In the genomic region with DNA sequence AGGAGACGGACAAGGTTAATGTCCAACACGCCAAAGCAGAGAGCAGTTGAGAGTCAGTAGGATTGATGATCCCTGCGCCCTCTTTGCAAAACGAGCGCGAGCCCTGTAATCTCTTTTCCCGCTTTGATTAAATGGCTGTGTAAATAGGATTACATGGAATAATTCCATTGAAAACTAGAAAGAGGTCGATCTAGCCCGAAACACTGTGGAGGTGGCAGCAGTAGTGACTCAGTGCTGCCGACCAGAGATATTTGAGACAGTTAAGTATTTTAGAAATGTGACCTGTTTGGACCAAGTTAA, we compare ENCODE assay signal across 9 mouse cellular contexts. TPM values are rescaled to one million over a fixed set of nuclear protein-coding genes. Genes with fewer than 3 reads are reported as not detected.
A peak's percentile ranks its signal among the peaks of the same experiment; 100 is the strongest.
DNase-seq lines count a peak whose midpoint lies in the region; ATAC-seq and TF ChIP-seq lines count a peak whose summit lies in the region.
"Had no signal": no experiment of that assay in that cellular context is flagged by ENCODE, and none has a peak within 500 bp of the region (broad histone marks: within the 10 kb centered on the region; RNA-seq: fewer than 3 reads in every experiment).

No protein-coding gene starts in this region.

- H3K9ac ChIP-seq in neural tube, embryonic 11.5 days (ENCODE audit: low read length) = no peak overlapping the region
- no peak overlapping the region for H3K9ac ChIP-seq in liver, embryonic 16.5 days (ENCODE audit: low read depth, low read length)

- peak overlapping the region; percentile 34 for H3K4me2 ChIP-seq in neural tube, embryonic 11.5 days (ENCODE audit: low read depth)
- peak overlapping the region; percentile 48 for H3K4me2 ChIP-seq in liver, embryonic 16.5 days (ENCODE audit: low read depth, low read length)

- H3K27me3 ChIP-seq in cerebellum, adult 2 months (ENCODE audit: control insufficient read depth, insufficient read depth, low read length) = no peaks in the 10 kb centered on the region; the same call in 1 of the 2 replicates
- peaks cover 10% of the 10 kb centered on the region for H3K27me3 ChIP-seq in neural tube, embryonic 11.5 days (ENCODE audit: control insufficient read depth, insufficient read depth, low read length)
- peaks cover 21% of the 10 kb centered on the region for H3K27me3 ChIP-seq in liver, embryonic 16.5 days (ENCODE audit: control insufficient read depth, insufficient read depth, low read depth, low read length)

- no peaks in the 10 kb centered on the region for H3K4me1 ChIP-seq in cerebellum, adult 2 months (ENCODE audit: control insufficient read depth, insufficient read depth, low read length)
- peaks cover 12% of the 10 kb centered on the region for H3K4me1 ChIP-seq in neural tube, embryonic 11.5 days (ENCODE audit: control insufficient read depth, insufficient read depth, low read length)
- no peaks in the 10 kb centered on the region for H3K4me1 ChIP-seq in liver, embryonic 16.5 days (ENCODE audit: control insufficient read depth, low read depth, low read length)

- peak overlapping the region; percentile 53; the same call in 1 of the 2 replicates for H3K27ac ChIP-seq in cerebellum, adult 2 months (ENCODE audit: insufficient read depth, low read length)
- H3K27ac ChIP-seq in neural tube, embryonic 11.5 days (ENCODE audit: low read depth, low read length) = no peak overlapping the region
- H3K27ac ChIP-seq in liver, embryonic 16.5 days (ENCODE audit: low read length) = no peak overlapping the region

- ATAC-seq in neural tube, embryonic 11.5 days (ENCODE audit: insufficient read depth, low FRiP score, low TSS enrichment) = no peak
- ATAC-seq in liver, embryonic 16.5 days (ENCODE audit: low read depth) = no peak

- no peak for TF ChIP-seq POLR2A in cerebellum, adult 2 months (IDR thresholded peaks at IDR 0.05; ENCODE audit: borderline replicate concordance, insufficient read depth, low read length)

- TF ChIP-seq CTCF in cerebellum, adult 2 months (IDR thresholded peaks at IDR 0.05; ENCODE audit: borderline replicate concordance, insufficient read depth, low read depth, low read length) = no peak

- H3K9me3 ChIP-seq in neural tube, embryonic 11.5 days (ENCODE audit: control insufficient read depth, low read length) = no peaks in the 10 kb centered on the region
- H3K9me3 ChIP-seq in liver, embryonic 16.5 days (replicated peaks; ENCODE audit: control insufficient read depth, low read length) = no peaks in the 10 kb centered on the region

- no peak for DNase-seq in cerebellum, adult 2 months
- DNase-seq in cerebellum, adult 8-10 months = no peak
- DNase-seq in neural tube, embryonic 11.5 days (ENCODE audit: low spot score) = peak; percentile 43
- no peak for DNase-seq in neural tube, embryonic 10.5 days (ENCODE audit: extremely low spot score, low spot score)
- peak; percentile 61 for DNase-seq in yolk sac, embryonic 10.5 days (ENCODE audit: low spot score)
- no peak for DNase-seq in left cerebral cortex, postnatal 14 days (ENCODE audit: low spot score in 2 of 2)
- DNase-seq in cerebellum, postnatal 36 days = no peak

- intact Hi-C loops in left cerebral cortex, postnatal 14 days (cut with DNase I) = loop anchor here (5.0 kb wide), 4 partner anchors 35 to 460 kb away; no protein-coding TSS in a partner anchor

- WGBS in cerebellum, adult 2 months = 59% methylated on average over 10 of the region's 10 CpGs
- WGBS in neural tube, embryonic 11.5 days = 4% methylated on average over 10 of the region's 10 CpGs
- 9% methylated on average over 10 of the region's 10 CpGs for WGBS in liver, embryonic 16.5 days (ENCODE audit: insufficient replicate concordance)

- H3K4me3 ChIP-seq in cerebellum, adult 2 months (replicated peaks; ENCODE audit: insufficient read depth, low read depth, low read length) = peak overlapping the region; percentile 20
- H3K4me3 ChIP-seq in neural tube, embryonic 11.5 days (ENCODE audit: low read depth, low read length) = peak overlapping the region; percentile 8; the same call in 1 of the 2 replicates
- H3K4me3 ChIP-seq in liver, embryonic 16.5 days (ENCODE audit: low read depth, low read length) = peak overlapping the region; percentile 34

- no peaks in the 10 kb centered on the region for H3K36me3 ChIP-seq in neural tube, embryonic 11.5 days (ENCODE audit: control insufficient read depth, insufficient read depth, low read length)
- H3K36me3 ChIP-seq in liver, embryonic 16.5 days (ENCODE audit: control insufficient read depth, insufficient read depth) = no peaks in the 10 kb centered on the region

RNA-seq across cellular contexts. Expression of a gene that starts 2.3 kb away (rescaled TPM):
- 33.0 and 39.4 TPM in 2 replicates for polyA plus RNA-seq in cerebellum, adult 2 months (2012; rRNA removed)
- 17.7 and 18.4 TPM in 2 replicates for polyA plus RNA-seq in neural tube, embryonic 11.5 days (2014; fragmentation: Nextera tagmentation; extraction: Ambion mirVana)
- 5.6 and 6.3 TPM in 2 replicates for polyA plus RNA-seq in liver, embryonic 16.5 days (2015; fragmentation: Nextera tagmentation; extraction: Ambion mirVana)
- total RNA-seq in left cerebral cortex, postnatal 14 days (2021) = 10 to 100 TPM; 53.1 to 77.1 TPM
- total RNA-seq: megakaryocyte progenitor cell, adult 5-6 weeks had no signal

Comparison
In these comparisons a context has a peak if more than half of its experiments do, and no peak if none do; other contexts are left out.
1. DNase-seq: peak in neural tube, embryonic 11.5 days (single experiment) and yolk sac, embryonic 10.5 days (single experiment); none in cerebellum, adult 2 months (0 of 2), cerebellum, adult 8-10 months (single experiment), neural tube, embryonic 10.5 days (single experiment), left cerebral cortex, postnatal 14 days (0 of 2) and cerebellum, postnatal 36 days (0 of 2).
2. Peak in every context shown above with its lines, with median percentiles within 50 percentile points of each other: H3K4me3 ChIP-seq.